ENCODE assay signal across 8 mouse cellular contexts in the genomic region with DNA sequence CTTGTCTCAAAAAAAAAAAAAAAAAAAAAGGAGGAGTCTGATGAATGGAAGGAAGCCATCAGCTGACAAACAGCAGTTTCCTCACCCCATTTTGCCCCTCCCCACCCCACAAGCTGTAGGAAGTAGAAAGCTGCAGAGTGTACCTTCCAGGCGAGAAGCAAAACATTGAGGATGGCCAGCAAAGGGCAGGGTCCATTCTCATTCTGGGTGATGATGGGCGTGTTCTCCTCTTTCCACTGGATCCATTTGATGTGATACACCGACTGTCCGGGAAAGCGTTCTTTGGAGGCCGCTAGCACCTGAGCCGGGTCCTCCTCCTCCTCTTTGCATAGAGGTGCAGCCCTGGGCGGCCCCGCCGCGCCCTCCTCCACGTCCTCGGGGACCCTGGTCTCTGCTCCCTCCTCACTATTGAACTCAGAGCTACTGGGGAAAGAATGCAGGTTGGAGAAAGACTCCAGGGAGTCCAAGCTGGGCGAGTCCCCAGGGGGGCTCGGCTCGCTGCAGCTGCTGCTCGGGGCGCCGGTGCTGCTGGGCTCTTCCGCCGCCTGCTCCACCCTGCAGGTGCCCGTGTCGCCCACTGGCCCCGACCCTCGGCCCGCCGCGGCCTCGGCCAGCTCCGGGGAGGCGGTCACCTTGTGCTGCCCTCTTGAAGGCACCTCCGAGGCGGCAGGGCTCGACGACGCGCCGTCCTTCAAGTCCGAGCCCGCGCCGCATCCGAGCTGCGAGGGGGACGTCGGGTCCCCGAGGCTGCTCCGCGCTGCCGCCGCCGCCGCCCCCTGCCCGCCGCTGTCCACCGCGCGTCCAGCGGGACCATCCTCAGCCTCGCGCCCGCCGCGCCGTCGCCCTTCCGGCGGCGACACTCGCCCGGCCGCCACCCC. TPM values are rescaled to one million over a fixed set of nuclear protein-coding genes. Genes with fewer than 3 reads are reported as not detected.
DNase-seq lines count a peak whose midpoint lies in the region; ATAC-seq and TF ChIP-seq lines count a peak whose summit lies in the region.

A gene (plus strand): TSS at position 122 of the 878 bp plus-strand sequence.

- H3K27ac ChIP-seq in embryonic facial prominence, embryonic 14.5 days (replicated peaks; ENCODE audit: low read depth, low read length): peak within 1 kb of the TSS; percentile 95
- peak within 1 kb of the TSS; percentile 96 for H3K27ac ChIP-seq in heart, embryonic 10.5 days
- H3K27ac ChIP-seq in kidney, embryonic 14.5 days (ENCODE audit: low read depth, low read length): peak within 1 kb of the TSS; percentile 93
- H3K27ac ChIP-seq in midbrain, postnatal 0 days (ENCODE audit: low read depth, low read length): peak within 1 kb of the TSS; percentile 96

- H3K4me1 ChIP-seq in embryonic facial prominence, embryonic 14.5 days (ENCODE audit: control insufficient read depth, insufficient read depth, low read length): peaks cover 19% of the 10 kb centered on the region
- H3K4me1 ChIP-seq in heart, embryonic 10.5 days: peaks cover 7% of the 10 kb centered on the region; the same call in 1 of the 2 replicates
- H3K4me1 ChIP-seq in kidney, embryonic 14.5 days (ENCODE audit: control insufficient read depth, insufficient read depth, low read length): peaks cover 12% of the 10 kb centered on the region; the same call in 1 of the 2 replicates
- peaks cover 9% of the 10 kb centered on the region; the same call in 1 of the 2 replicates for H3K4me1 ChIP-seq in midbrain, postnatal 0 days (ENCODE audit: insufficient read depth, low read length)

- H3K9me3 ChIP-seq in embryonic facial prominence, embryonic 14.5 days (ENCODE audit: control insufficient read depth, low read length): no peaks in the 10 kb centered on the region
- H3K9me3 ChIP-seq in heart, embryonic 10.5 days: no peaks in the 10 kb centered on the region
- no peaks in the 10 kb centered on the region for H3K9me3 ChIP-seq in kidney, embryonic 14.5 days (ENCODE audit: control insufficient read depth, low read length)
- no peaks in the 10 kb centered on the region for H3K9me3 ChIP-seq in midbrain, postnatal 0 days (ENCODE audit: low read length)

- TF ChIP-seq CTCF in midbrain, postnatal 0 days (IDR thresholded peaks at IDR 0.05): no peak

- DNase-seq in B cell, adult 2 months: peak; percentile 74 to 80
- peak; percentile 24 to 58 for DNase-seq in adrenal gland, postnatal 36 days
- peak; percentile 64 for DNase-seq in embryonic facial prominence, embryonic 14.5 days (ENCODE audit: low spot score)
- DNase-seq in heart, embryonic 10.5 days (ENCODE audit: low spot score): peak; percentile 80
- peak; percentile 74 for DNase-seq in liver
- DNase-seq in midbrain, postnatal 0 days (ENCODE audit: low spot score): peak; percentile 72
- DNase-seq in spleen, postnatal 4 days (ENCODE audit: low spot score in 2 of 2): peak; percentile 63 to 84

- H3K9ac ChIP-seq in embryonic facial prominence, embryonic 14.5 days (ENCODE audit: low read depth, low read length): peak within 1 kb of the TSS; percentile 90
- H3K9ac ChIP-seq in kidney, embryonic 14.5 days (ENCODE audit: low read depth, low read length): peak within 1 kb of the TSS; percentile 85
- H3K9ac ChIP-seq in midbrain, postnatal 0 days (replicated peaks; ENCODE audit: low read length, poor library complexity, severe bottlenecking): peak within 1 kb of the TSS; percentile 95

- H3K4me2 ChIP-seq in embryonic facial prominence, embryonic 14.5 days (ENCODE audit: low read depth, low read length): peak within 1 kb of the TSS; percentile 88
- H3K4me2 ChIP-seq in kidney, embryonic 14.5 days (replicated peaks; ENCODE audit: low read depth, low read length): peak within 1 kb of the TSS; percentile 91
- H3K4me2 ChIP-seq in midbrain, postnatal 0 days (ENCODE audit: low read depth, low read length, poor library complexity, severe bottlenecking): peak within 1 kb of the TSS; percentile 67

- peak within 1 kb of the TSS; percentile 88 for H3K4me3 ChIP-seq in embryonic facial prominence, embryonic 14.5 days (ENCODE audit: low read depth, low read length)
- peak within 1 kb of the TSS; percentile 88 for H3K4me3 ChIP-seq in heart, embryonic 10.5 days
- H3K4me3 ChIP-seq in kidney, embryonic 14.5 days (ENCODE audit: low read length): peak within 1 kb of the TSS; percentile 74
- peak within 1 kb of the TSS; percentile 99 for H3K4me3 ChIP-seq in midbrain, postnatal 0 days (ENCODE audit: low read depth, low read length)

- ATAC-seq in embryonic facial prominence, embryonic 14.5 days (ENCODE audit: low read depth): peak; percentile 50
- ATAC-seq in kidney, embryonic 14.5 days (ENCODE audit: low FRiP score, low TSS enrichment): peak; percentile 71
- ATAC-seq in midbrain, postnatal 0 days (ENCODE audit: low FRiP score): peak; percentile 72

- H3K36me3 ChIP-seq in embryonic facial prominence, embryonic 14.5 days (ENCODE audit: control insufficient read depth, insufficient read depth, low read length): no peaks in the 10 kb centered on the region
- H3K36me3 ChIP-seq in heart, embryonic 10.5 days: no peaks in the 10 kb centered on the region
- no peaks in the 10 kb centered on the region for H3K36me3 ChIP-seq in kidney, embryonic 14.5 days (ENCODE audit: control insufficient read depth, insufficient read depth, low read length)
- no peaks in the 10 kb centered on the region for H3K36me3 ChIP-seq in midbrain, postnatal 0 days (ENCODE audit: insufficient read depth, low read length)

- H3K27me3 ChIP-seq in embryonic facial prominence, embryonic 14.5 days (replicated peaks; ENCODE audit: control insufficient read depth, insufficient read depth, low read length): no peaks in the 10 kb centered on the region
- H3K27me3 ChIP-seq in heart, embryonic 10.5 days (ENCODE audit: insufficient read depth, poor library complexity, severe bottlenecking): no peaks in the 10 kb centered on the region
- no peaks in the 10 kb centered on the region for H3K27me3 ChIP-seq in kidney, embryonic 14.5 days (ENCODE audit: control insufficient read depth, insufficient read depth, low read length)
- no peaks in the 10 kb centered on the region for H3K27me3 ChIP-seq in midbrain, postnatal 0 days (ENCODE audit: insufficient read depth, low read length)

- WGBS in embryonic facial prominence, embryonic 14.5 days: 0% methylated on average over 26 of the region's 72 CpGs
- under 1% methylated on average over 66 of the region's 72 CpGs for WGBS in heart, embryonic 10.5 days
- under 1% methylated on average over 71 of the region's 72 CpGs for WGBS in kidney, embryonic 14.5 days
- under 1% methylated on average over 51 of the region's 72 CpGs for WGBS in midbrain, postnatal 0 days

RNA-seq across cellular contexts. Expression of the gene that starts here (rescaled TPM):
- total RNA-seq in adrenal gland, postnatal 36 days (2021): under 1 TPM; 0.40 to 0.56 TPM
- polyA plus RNA-seq in embryonic facial prominence, embryonic 14.5 days (2014; fragmentation: Nextera tagmentation; extraction: Ambion mirVana): 0.49 and 0.62 TPM in 2 replicates
- 0.21 and 0.25 TPM in 2 replicates for polyA plus RNA-seq in heart, embryonic 10.5 days (2016; fragmentation: Nextera tagmentation; extraction: Ambion mirVana)
- polyA plus RNA-seq in kidney, embryonic 14.5 days (2014; fragmentation: Nextera tagmentation; extraction: Ambion mirVana): 0.24 TPM in 1 of 2 replicates, not detected in the other
- 0.47 and 1.4 TPM in 2 replicates for total RNA-seq in midbrain, postnatal 0 days (2014; rRNA removed)
- 1.3 and 1.4 TPM in 2 replicates for polyA plus RNA-seq in midbrain, postnatal 0 days (2015; fragmentation: Nextera tagmentation; extraction: Ambion mirVana)

Comparison
In these comparisons a context has a peak if more than half of its experiments do, and no peak if none do; other contexts are left out.
1. Peak in every context shown above with its lines: DNase-seq, ATAC-seq, H3K4me3 ChIP-seq and H3K27ac ChIP-seq.
2. Peak in DNase-seq in adrenal gland, postnatal 36 days; RNA of the gene not detected or under 1 TPM.
3. Peak in DNase-seq, ATAC-seq, H3K4me3 ChIP-seq, H3K27ac ChIP-seq, H3K9ac ChIP-seq and H3K4me2 ChIP-seq in embryonic facial prominence, embryonic 14.5 days; RNA of the gene not detected or under 1 TPM.
4. Peak in DNase-seq, H3K4me3 ChIP-seq and H3K27ac ChIP-seq in heart, embryonic 10.5 days; RNA of the gene not detected or under 1 TPM.
5. Peak in ATAC-seq, H3K4me3 ChIP-seq, H3K27ac ChIP-seq, H3K9ac ChIP-seq and H3K4me2 ChIP-seq in kidney, embryonic 14.5 days; RNA of the gene not detected or under 1 TPM.